Mouse (Mus musculus): ENCODE measurements at regions not wholly inside any gene's neighbourhood (a gene's known extent, or its start where the extent isn't known, plus 50 kb on each side); places are given as distances from the start of the nearest gene placed in this dataset.
"Not testable (repeated sequence)": the region's sequence is repeated elsewhere in the genome, so short reads cannot be mapped to it uniquely, and the experiment has no call there.

GRCm38 (mm10) chr9:30599756-30600155, 172.8 kb downstream of the Snx19 start:
- no peaks in the 10 kb centered on the region for H3K9me3 ChIP-seq (replicated peaks; ENCODE audit: low read length)
- 71% methylated on average over 7 of the region's 7 CpGs for WGBS
- no peaks in the 10 kb centered on the region for H3K36me3 ChIP-seq (ENCODE audit: insufficient read depth, low read length)
- no peak overlapping the region for H3K4me2 ChIP-seq (ENCODE audit: low read length)
- H3K4me3 ChIP-seq (replicated peaks; ENCODE audit: low read depth, low read length): no peak overlapping the region
- no peak for TF ChIP-seq CTCF (IDR thresholded peaks at IDR 0.05; ENCODE audit: low read depth)
- DNase-seq (ENCODE audit: low spot score): no peak
- no peak overlapping the region for H3K27ac ChIP-seq
- H3K4me1 ChIP-seq (replicated peaks; ENCODE audit: insufficient read depth, low read length): no peaks in the 10 kb centered on the region
- no peak for ATAC-seq (replicated peaks; ENCODE audit: low FRiP score, low read depth)
- no peak overlapping the region for H3K9ac ChIP-seq (ENCODE audit: low read depth, low read length)
- H3K27me3 ChIP-seq (ENCODE audit: insufficient read depth, low read length): no peaks in the 10 kb centered on the region

- ATAC-seq (replicated peaks; ENCODE audit: low FRiP score, low read depth): no peak
- 78% methylated on average over 4 of the region's 4 CpGs for WGBS
- Histone ChIP-seq H3K9me3 (replicated peaks; ENCODE audit: low read length) (no peaks in the 10 kb centered on the region), H3K9ac (ENCODE audit: low read depth, low read length) (no peak overlapping the region), H3K36me3 (ENCODE audit: insufficient read depth, low read length) (no peaks in the 10 kb centered on the region), H3K27ac (no peak overlapping the region), H3K4me1 (replicated peaks; ENCODE audit: insufficient read depth, low read length) (no peaks in the 10 kb centered on the region), H3K4me3 (replicated peaks; ENCODE audit: low read depth, low read length) (no peak overlapping the region), H3K4me2 (ENCODE audit: low read length) (no peak overlapping the region), H3K27me3 (ENCODE audit: insufficient read depth, low read length) (no peaks in the 10 kb centered on the region)
- no peak for DNase-seq (ENCODE audit: low spot score)
- TF ChIP-seq CTCF (IDR thresholded peaks at IDR 0.05; ENCODE audit: low read depth): no peak
Observed at GRCm38 (mm10) chr9:30597691-30598090, 170.8 kb downstream of the Snx19 start.

GRCm38 (mm10) chr9:30597092-30597491, 170.2 kb downstream of the Snx19 start:
- 77% methylated on average over 6 of the region's 6 CpGs for WGBS
- H3K4me1 ChIP-seq (replicated peaks; ENCODE audit: insufficient read depth, low read length); H3K9ac ChIP-seq (ENCODE audit: low read depth, low read length); DNase-seq (ENCODE audit: low spot score); H3K4me2 ChIP-seq (ENCODE audit: low read length); H3K36me3 ChIP-seq (ENCODE audit: insufficient read depth, low read length); H3K27me3 ChIP-seq (ENCODE audit: insufficient read depth, low read length); H3K4me3 ChIP-seq (replicated peaks; ENCODE audit: low read depth, low read length); ATAC-seq (replicated peaks; ENCODE audit: low FRiP score, low read depth); H3K9me3 ChIP-seq (replicated peaks; ENCODE audit: low read length); H3K27ac ChIP-seq: not testable (repeated sequence)

DNA sequence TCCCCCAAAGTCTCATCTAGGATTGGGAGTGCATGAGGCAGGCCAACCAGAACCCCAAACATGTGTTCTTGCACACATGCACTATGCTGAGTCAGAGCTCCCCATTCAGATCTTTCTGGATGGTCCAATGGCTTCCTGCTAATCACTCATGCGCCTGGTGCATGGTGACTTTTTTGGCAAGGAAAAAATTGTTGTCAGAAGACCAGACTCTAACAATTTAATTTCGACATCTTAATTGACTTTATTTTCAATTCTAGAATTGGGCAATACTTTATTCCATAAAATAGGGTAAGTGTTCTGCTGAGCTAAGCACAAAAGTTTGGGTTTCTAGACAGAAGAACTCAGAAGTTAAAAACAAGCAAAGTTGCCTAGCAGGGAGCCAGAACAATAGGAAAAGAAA, 165.7 kb downstream of the Snx19 start:
- no peak for ATAC-seq (replicated peaks; ENCODE audit: low FRiP score, low read depth)
- Histone ChIP-seq H3K9me3 (replicated peaks; ENCODE audit: low read length) (no peaks in the 10 kb centered on the region), H3K9ac (ENCODE audit: low read depth, low read length) (no peak overlapping the region), H3K27me3 (ENCODE audit: insufficient read depth, low read length) (no peaks in the 10 kb centered on the region), H3K27ac (no peak overlapping the region), H3K4me1 (replicated peaks; ENCODE audit: insufficient read depth, low read length) (no peaks in the 10 kb centered on the region), H3K4me2 (ENCODE audit: low read length) (no peak overlapping the region), H3K4me3 (replicated peaks; ENCODE audit: low read depth, low read length) (no peak overlapping the region), H3K36me3 (ENCODE audit: insufficient read depth, low read length) (no peaks in the 10 kb centered on the region)
- WGBS: 81% methylated on average over 2 of the region's 2 CpGs
- no peak for DNase-seq (ENCODE audit: low spot score)
- no peak for TF ChIP-seq CTCF (IDR thresholded peaks at IDR 0.05; ENCODE audit: low read depth)

- no peak for ATAC-seq (replicated peaks; ENCODE audit: low FRiP score, low read depth)
- TF ChIP-seq CTCF (IDR thresholded peaks at IDR 0.05; ENCODE audit: low read depth): no peak
- H3K27ac ChIP-seq: no peak overlapping the region
- no peaks in the 10 kb centered on the region for H3K4me1 ChIP-seq (replicated peaks; ENCODE audit: insufficient read depth, low read length)
- no peak overlapping the region for H3K4me2 ChIP-seq (ENCODE audit: low read length)
- DNase-seq (ENCODE audit: low spot score): no peak
- no peaks in the 10 kb centered on the region for H3K9me3 ChIP-seq (replicated peaks; ENCODE audit: low read length)
- no peaks in the 10 kb centered on the region for H3K27me3 ChIP-seq (ENCODE audit: insufficient read depth, low read length)
- H3K36me3 ChIP-seq (ENCODE audit: insufficient read depth, low read length): no peaks in the 10 kb centered on the region
- H3K4me3 ChIP-seq (replicated peaks; ENCODE audit: low read depth, low read length): no peak overlapping the region
- WGBS: 74% methylated on average over 5 of the region's 5 CpGs
- no peak overlapping the region for H3K9ac ChIP-seq (ENCODE audit: low read depth, low read length)
Observed at GRCm38 (mm10) chr9:30591246-30591645, 164.3 kb downstream of the Snx19 start.

- Histone ChIP-seq H3K4me3 (replicated peaks; ENCODE audit: low read depth, low read length) (no peak overlapping the region), H3K4me2 (ENCODE audit: low read length) (no peak overlapping the region)
Observed at GRCm38 (mm10) chr9:30590661-30591179, 163.8 kb downstream of the Snx19 start.

GRCm38 (mm10) chr9:30581271-30581821, 154.4 kb downstream of the Snx19 start:
- Histone ChIP-seq H3K4me2 (ENCODE audit: low read length) (no peak overlapping the region), H3K36me3 (ENCODE audit: insufficient read depth, low read length) (no peaks in the 10 kb centered on the region), H3K4me1 (replicated peaks; ENCODE audit: insufficient read depth, low read length) (no peaks in the 10 kb centered on the region), H3K27me3 (ENCODE audit: insufficient read depth, low read length) (no peaks in the 10 kb centered on the region), H3K4me3 (replicated peaks; ENCODE audit: low read depth, low read length) (no peak overlapping the region), H3K27ac (no peak overlapping the region), H3K9ac (ENCODE audit: low read depth, low read length) (no peak overlapping the region), H3K9me3 (replicated peaks; ENCODE audit: low read length) (no peaks in the 10 kb centered on the region)
- 81% methylated on average over 9 of the region's 9 CpGs for WGBS
- DNase-seq (ENCODE audit: low spot score): no peak
- no peak for TF ChIP-seq CTCF (IDR thresholded peaks at IDR 0.05; ENCODE audit: low read depth)
- ATAC-seq (replicated peaks; ENCODE audit: low FRiP score, low read depth): no peak

More at GRCm38 (mm10) chr9:30590661-30591179, 163.8 kb downstream of the Snx19 start:
- Histone ChIP-seq H3K36me3 (ENCODE audit: insufficient read depth, low read length) (no peaks in the 10 kb centered on the region), H3K4me1 (replicated peaks; ENCODE audit: insufficient read depth, low read length) (no peaks in the 10 kb centered on the region), H3K9me3 (replicated peaks; ENCODE audit: low read length) (no peaks in the 10 kb centered on the region), H3K9ac (ENCODE audit: low read depth, low read length) (no peak overlapping the region), H3K27me3 (ENCODE audit: insufficient read depth, low read length) (no peaks in the 10 kb centered on the region), H3K27ac (no peak overlapping the region)
- TF ChIP-seq CTCF (IDR thresholded peaks at IDR 0.05; ENCODE audit: low read depth): no peak
- DNase-seq (ENCODE audit: low spot score) (no peak), ATAC-seq (replicated peaks; ENCODE audit: low FRiP score, low read depth) (no peak)
- 75% methylated on average over 6 of the region's 6 CpGs for WGBS
